Mouse (Mus musculus) G1E (cell line): Measurements from ENCODE around the gene Ctns. TPM values are rescaled to one million over a fixed set of nuclear protein-coding genes. Genes with fewer than 3 reads are reported as not detected.

ENCODE experiments used
- ATAC-seq: 2 replicates; pipeline ENCODE4 v1.8.0; 2016; ENCODE audit warnings: mild to moderate bottlenecking; ENCODE audit not compliant: insufficient number of reproducible peaks, poor library complexity, low FRiP score, severe bottlenecking; ENCODE audit errors: extremely low read depth
- DNase-seq: peaks from one replicate; pipeline ENCODE4 v3.0.0; 2012; ENCODE audit warnings: low spot score
- H3K27me3 ChIP-seq: 2 replicates; pipeline ENCODE4 v1.6.1; 2012; ENCODE audit warnings: mild to moderate bottlenecking, low read length, inconsistent platforms; ENCODE audit not compliant: insufficient read depth
- H3K36me3 ChIP-seq: replicated peaks from 2 replicates; pipeline ENCODE3; 2012; ENCODE audit warnings: mild to moderate bottlenecking, inconsistent platforms
- H3K4me1 ChIP-seq: 2 replicates; pipeline ENCODE4 v1.6.1; 2012; ENCODE audit warnings: low read depth, low read length, inconsistent platforms, mixed read lengths; ENCODE audit not compliant: insufficient read depth
- H3K4me3 ChIP-seq: 2 replicates; pipeline ENCODE4 v1.5.1; 2012; ENCODE audit warnings: low read depth, mild to moderate bottlenecking, inconsistent platforms, low read length, moderate library complexity, mixed read lengths
- H3K9me3 ChIP-seq: replicated peaks from 2 replicates; pipeline ENCODE4 v1.6.1; 2012; ENCODE audit warnings: inconsistent platforms
- CTCF ChIP-seq: IDR thresholded peaks from 2 replicates; pipeline ENCODE4 v1.5.1; 2012; ENCODE audit warnings: low read depth, low read length, inconsistent platforms, mixed read lengths
- GATA1 ChIP-seq: IDR thresholded peaks from 2 replicates; pipeline ENCODE4 v1.6.1; 2012; ENCODE audit warnings: borderline replicate concordance, low read length, inconsistent platforms, mixed read lengths
- GATA2 ChIP-seq: IDR thresholded peaks from 2 replicates; pipeline ENCODE4 v1.6.1; 2012; ENCODE audit warnings: low read depth, low read length, inconsistent platforms, borderline replicate concordance
- POLR2AphosphoS5 ChIP-seq: IDR thresholded peaks from 2 replicates; pipeline ENCODE4 v1.6.1; 2012; ENCODE audit warnings: low read depth, low read length, inconsistent platforms; ENCODE audit not compliant: insufficient replicate concordance
- TAL1 ChIP-seq: conservative IDR thresholded peaks from 2 replicates; pipeline ENCODE4 v1.6.1; 2012; ENCODE audit warnings: low read depth, low read length, inconsistent platforms, mixed read lengths
- polyA plus RNA-seq: library from polyadenylated mRNA; stranded (reverse); fragments of >175 nt; gene quantifications from 2 replicates; pipeline ENCODE4 v1.2.3, GENCODE M21; 2012
- total RNA-seq, 2 experiments: library from RNA; stranded (forward) in 1 of 2; stranded (reverse) in 1 of 2; fragments of 200-1000 nt in 1 of 2; fragments of >200 nt in 1 of 2; fragmentation: Nextera tagmentation in 1 of 2; gene quantifications; 2 replicates each; pipeline ENCODE4 v1.2.3; 2014 to 2017

Ctns gene
- total and polyA plus RNA-seq, 3 experiments: 3.6 to 28.7 (median 19.8) TPM

DNA sequence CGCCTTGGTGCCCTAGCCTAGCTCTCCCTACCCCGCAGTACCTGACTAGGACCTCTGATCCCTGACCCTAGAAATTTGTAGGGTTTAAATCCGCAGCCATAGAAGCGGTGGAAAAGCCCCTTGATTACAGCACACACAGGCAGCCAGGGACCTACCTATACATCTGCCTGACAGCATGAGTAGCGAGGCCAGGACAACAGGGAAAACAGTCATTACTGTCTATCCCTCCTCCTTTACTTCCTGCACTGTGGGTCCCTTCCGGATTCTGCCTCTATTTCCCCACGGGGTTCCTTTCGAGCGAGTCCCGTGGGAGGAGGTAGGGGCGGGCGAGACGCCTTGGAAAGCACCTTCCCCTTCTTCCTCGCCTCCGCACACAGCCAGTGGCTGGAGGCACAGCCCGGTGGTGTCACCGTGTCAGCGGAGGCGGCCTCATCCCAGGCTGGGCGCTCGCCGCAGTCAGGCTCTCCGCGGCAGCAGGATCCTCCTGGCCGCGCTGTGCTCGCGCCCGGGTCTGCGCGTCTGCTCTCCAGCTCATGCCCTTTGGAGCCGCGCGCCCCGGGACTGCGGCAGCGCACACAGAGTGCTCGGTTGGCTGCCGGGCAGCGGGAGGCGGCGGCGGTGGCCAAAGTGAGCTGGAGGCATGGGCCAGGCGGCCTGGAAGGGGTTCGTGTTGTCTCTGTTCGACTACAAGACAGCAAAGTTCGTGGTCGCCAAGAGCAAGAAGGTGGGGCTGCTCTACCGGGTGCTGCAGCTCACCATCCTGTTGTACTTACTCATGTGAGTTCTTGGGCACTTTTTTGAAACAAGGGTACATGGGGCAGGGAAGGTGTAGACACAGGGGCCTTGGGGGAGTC lies 38.7 kb downstream of the Ctns start, which contains the start of gene P2rx5:
Gene P2rx5 (plus strand): TSS at position 465 of the 854 bp plus-strand sequence.
- Histone ChIP-seq H3K9me3 (no peaks in the 10 kb centered on the region), H3K4me3 (no peak within 1 kb of the TSS), H3K27me3 (peaks cover 34% of the 10 kb centered on the region), H3K36me3 (peaks cover 3% of the 10 kb centered on the region), H3K4me1 (peaks cover 9% of the 10 kb centered on the region)
- DNase-seq: no peak
- ATAC-seq: no peak
- no peak for TF ChIP-seq GATA1

DNA sequence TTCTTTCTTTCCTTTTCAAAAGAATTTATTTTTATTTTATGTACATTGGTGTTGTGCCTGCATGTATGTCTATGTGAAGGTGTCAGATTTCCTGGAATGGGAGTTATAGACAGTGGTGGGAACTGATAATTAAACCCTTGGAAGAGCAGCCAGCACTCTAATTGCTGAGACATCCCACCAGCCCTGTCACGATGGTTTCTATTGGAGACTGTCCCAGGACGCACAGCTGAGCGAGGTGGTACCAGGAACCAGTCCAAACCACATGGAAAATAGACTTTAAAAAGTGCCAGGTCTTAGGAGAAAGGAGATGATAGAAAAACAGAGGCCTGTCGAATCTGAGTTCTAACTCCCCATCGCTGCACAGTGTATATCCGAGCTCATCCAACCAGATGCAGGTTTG lies 43.8 kb downstream of the Ctns start:
- Histone ChIP-seq H3K4me3 (no peak overlapping the region), H3K4me1 (no peaks in the 10 kb centered on the region), H3K9me3 (no peaks in the 10 kb centered on the region), H3K27me3 (peaks cover 38% of the 10 kb centered on the region), H3K36me3 (no peaks in the 10 kb centered on the region)
- ATAC-seq (no peak), DNase-seq (no peak)
- TF ChIP-seq TAL1 (no peak), GATA2 (no peak), CTCF (no peak), GATA1 (no peak), POLR2AphosphoS5 (no peak)

DNA sequence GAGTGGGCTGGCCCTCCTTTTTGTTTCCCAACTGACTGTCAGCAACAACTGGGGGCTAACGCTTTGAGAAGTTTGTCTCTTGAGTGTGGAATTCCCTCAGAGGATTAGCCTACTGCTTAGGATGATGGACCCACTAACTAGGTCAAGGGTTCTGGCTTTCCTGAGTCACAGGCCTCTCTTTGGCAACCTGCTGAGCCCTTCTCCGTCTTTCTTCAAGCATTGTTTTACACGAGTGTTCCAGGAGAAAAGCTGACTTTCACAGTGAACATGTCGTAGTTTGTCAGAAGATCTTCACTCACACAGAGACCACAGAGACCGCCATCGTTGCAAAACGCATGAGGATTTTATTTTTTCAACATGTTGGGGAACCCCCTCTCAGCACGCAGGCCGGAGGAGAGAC lies 50.6 kb downstream of the Ctns start:
- no peak overlapping the region for H3K4me3 ChIP-seq
- TF ChIP-seq GATA1: no peak
- no peaks in the 10 kb centered on the region for H3K36me3 ChIP-seq
- H3K27me3 ChIP-seq: peaks cover 33% of the 10 kb centered on the region
- DNase-seq: no peak
- H3K4me1 ChIP-seq: no peaks in the 10 kb centered on the region
- H3K9me3 ChIP-seq: no peaks in the 10 kb centered on the region
- ATAC-seq: no peak

DNA sequence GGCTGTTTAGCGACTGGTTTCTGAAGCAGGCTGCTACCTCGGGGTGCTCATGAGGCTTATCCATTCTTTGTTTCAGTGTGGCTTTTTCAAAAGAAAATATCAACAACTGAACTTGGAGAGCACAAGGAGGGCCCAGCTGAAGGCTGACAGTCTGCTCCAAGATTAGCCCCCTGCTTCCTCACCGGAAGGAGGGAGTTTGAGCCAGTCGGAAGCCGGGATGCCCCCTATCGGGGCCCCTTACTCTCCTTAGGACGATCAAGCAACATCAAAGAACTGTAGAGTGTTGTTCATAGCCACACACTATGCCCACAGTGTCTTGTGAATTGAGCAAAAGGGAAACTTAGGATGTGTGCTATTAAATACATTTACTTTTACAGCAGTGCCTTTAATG lies 51.9 kb downstream of the Ctns start:
- Histone ChIP-seq H3K4me1 (no peaks in the 10 kb centered on the region), H3K27me3 (peaks cover 34% of the 10 kb centered on the region), H3K9me3 (no peaks in the 10 kb centered on the region), H3K36me3 (no peaks in the 10 kb centered on the region), H3K4me3 (no peak overlapping the region)
- ATAC-seq (no peak), DNase-seq (no peak)
- TF ChIP-seq POLR2AphosphoS5 (no peak), TAL1 (no peak), CTCF (no peak), GATA2 (no peak), GATA1 (no peak)

DNA sequence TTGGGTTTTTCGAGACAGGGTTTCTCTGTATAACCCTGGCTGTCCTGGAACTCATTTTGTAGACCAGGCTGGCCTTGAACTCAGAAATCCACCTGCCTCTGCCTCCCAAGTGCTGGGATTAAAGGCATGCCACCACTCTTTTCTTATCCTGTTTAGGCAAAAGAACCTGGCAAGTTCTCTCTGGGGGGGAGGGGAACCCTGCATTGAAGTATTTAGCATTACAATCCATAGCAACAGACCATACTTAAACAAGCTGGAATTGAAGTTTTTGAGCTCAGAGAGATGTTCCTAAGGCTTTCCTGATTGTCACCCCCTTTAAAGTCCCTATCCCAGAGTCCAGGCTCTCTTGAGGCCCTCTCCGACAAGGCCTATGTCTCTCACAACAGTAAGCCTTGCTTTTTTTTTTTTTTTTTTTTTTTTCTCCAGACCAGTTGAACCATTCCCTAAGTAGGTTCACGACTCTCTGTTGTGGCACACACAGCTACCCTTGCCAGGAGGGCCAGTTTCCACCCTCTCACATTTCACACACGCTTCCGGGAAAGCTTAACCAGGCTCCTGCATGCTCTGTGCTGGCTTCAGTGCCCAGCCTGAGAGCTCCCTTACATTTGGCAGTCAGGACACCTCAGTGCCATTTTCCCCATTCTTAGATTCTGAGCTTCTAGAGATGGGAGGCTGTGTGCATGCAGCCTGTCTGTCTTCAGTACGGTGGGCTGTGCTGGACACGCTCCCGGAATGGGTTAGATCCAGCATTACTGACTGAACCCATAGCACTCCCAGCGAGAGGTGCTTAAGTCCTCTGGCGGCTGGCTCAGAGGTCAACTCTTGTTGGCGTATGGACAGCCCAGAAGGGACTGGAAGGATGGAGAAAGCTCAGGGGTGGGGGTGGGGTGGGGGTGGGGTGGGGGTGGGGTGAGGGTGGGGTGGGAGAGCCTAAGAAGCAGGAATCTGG lies 52.5 kb downstream of the Ctns start:
- ATAC-seq (no peak), DNase-seq (no peak)
- peaks cover 34% of the 10 kb centered on the region for H3K27me3 ChIP-seq
- TF ChIP-seq GATA1 (no peak), POLR2AphosphoS5 (no peak), CTCF (no peak), GATA2 (no peak), TAL1 (no peak)
- no peak overlapping the region for H3K4me3 ChIP-seq
- no peaks in the 10 kb centered on the region for H3K9me3 ChIP-seq
- H3K36me3 ChIP-seq: no peaks in the 10 kb centered on the region
- no peaks in the 10 kb centered on the region for H3K4me1 ChIP-seq

DNA sequence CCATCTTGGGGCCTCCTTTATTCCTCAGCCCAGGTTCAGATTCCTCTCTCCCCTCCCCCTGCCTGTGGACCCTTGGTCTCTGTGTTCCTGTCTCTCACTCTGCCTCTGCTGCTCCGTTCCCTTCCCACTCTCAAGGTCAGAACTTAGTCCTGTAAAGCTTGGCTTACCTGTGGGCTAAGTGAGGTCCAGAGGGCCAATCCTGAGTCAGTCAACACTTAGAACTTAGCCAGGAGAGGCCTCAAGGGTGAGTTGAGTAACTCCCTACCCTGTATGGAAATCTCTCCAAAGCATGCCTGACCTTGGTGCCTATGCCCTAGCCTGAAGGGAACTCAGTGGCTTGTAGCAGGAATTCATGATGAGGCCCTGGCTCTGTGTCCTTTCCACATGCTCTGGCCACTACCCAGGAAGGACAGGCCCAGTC lies 54.6 kb downstream of the Ctns start:
- DNase-seq: no peak
- TF ChIP-seq GATA1: no peak
- no peak for TF ChIP-seq TAL1
- no peak for TF ChIP-seq CTCF
- no peak for TF ChIP-seq GATA2
- no peak for TF ChIP-seq POLR2AphosphoS5
- Histone ChIP-seq H3K27me3 (peaks cover 32% of the 10 kb centered on the region), H3K4me3 (no peak overlapping the region), H3K9me3 (no peaks in the 10 kb centered on the region), H3K4me1 (no peaks in the 10 kb centered on the region), H3K36me3 (no peaks in the 10 kb centered on the region)
- ATAC-seq: no peak
